Comparison of ENCODE assay signal across 11 mouse cellular contexts in the genomic region with DNA sequence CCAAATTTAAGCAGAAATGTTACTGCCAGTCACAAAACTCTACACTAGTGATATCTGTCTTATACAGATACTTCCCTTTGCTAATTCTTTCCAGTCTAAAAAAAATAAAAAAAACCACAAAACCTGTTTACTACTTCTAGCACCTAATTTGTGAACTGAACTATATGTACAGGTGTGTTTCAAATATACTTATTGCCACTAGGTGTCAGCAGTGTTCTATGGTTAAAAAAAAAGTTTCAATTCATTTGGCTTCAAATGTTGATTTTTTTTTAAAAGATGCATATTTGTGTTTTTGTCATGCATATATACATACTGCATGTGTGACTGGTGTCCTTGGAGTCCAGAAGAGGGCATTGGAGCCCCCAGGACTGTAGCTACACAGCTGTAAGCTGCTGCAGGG. TPM values are rescaled to one million over a fixed set of nuclear protein-coding genes. Genes with fewer than 3 reads are reported as not detected.
DNase-seq lines count a peak whose midpoint lies in the region; ATAC-seq and TF ChIP-seq lines count a peak whose summit lies in the region.
"Had no signal": no experiment of that assay in that cellular context is flagged by ENCODE, and none has a peak within 500 bp of the region (broad histone marks: within the 10 kb centered on the region; RNA-seq: fewer than 3 reads in every experiment).

No protein-coding gene starts in this region.

- H3K9me3 ChIP-seq in hindbrain, postnatal 0 days (ENCODE audit: low read length) = no peaks in the 10 kb centered on the region
- H3K9me3 ChIP-seq in hindbrain, embryonic 16.5 days (ENCODE audit: control insufficient read depth, low read length) = no peaks in the 10 kb centered on the region

- no peak overlapping the region for H3K9ac ChIP-seq in hindbrain, postnatal 0 days (replicated peaks; ENCODE audit: low read length)
- no peak overlapping the region for H3K9ac ChIP-seq in hindbrain, embryonic 16.5 days (ENCODE audit: low read depth, low read length)

- no peak overlapping the region for H3K27ac ChIP-seq in hindbrain, postnatal 0 days
- no peak overlapping the region for H3K27ac ChIP-seq in hindbrain, embryonic 16.5 days (ENCODE audit: low read depth, low read length)
- H3K27ac ChIP-seq in thymus, adult 2 months (ENCODE audit: control insufficient read depth, insufficient read depth, low read length) = no peak overlapping the region

- no peak overlapping the region for H3K4me2 ChIP-seq in hindbrain, postnatal 0 days (ENCODE audit: low read depth, low read length)
- no peak overlapping the region for H3K4me2 ChIP-seq in hindbrain, embryonic 16.5 days (ENCODE audit: low read length)

- H3K4me1 ChIP-seq in hindbrain, postnatal 0 days (ENCODE audit: insufficient read depth, low read length) = peaks cover 8% of the 10 kb centered on the region; the same call in 1 of the 2 replicates
- H3K4me1 ChIP-seq in hindbrain, embryonic 16.5 days (ENCODE audit: control insufficient read depth, insufficient read depth, low read depth, low read length) = peaks cover 18% of the 10 kb centered on the region
- peaks cover 7% of the 10 kb centered on the region for H3K4me1 ChIP-seq in thymus, adult 2 months (replicated peaks; ENCODE audit: control insufficient read depth, insufficient read depth, low read length)

- H3K27me3 ChIP-seq in hindbrain, postnatal 0 days (ENCODE audit: insufficient read depth, low read length) = no peaks in the 10 kb centered on the region
- H3K27me3 ChIP-seq in hindbrain, embryonic 16.5 days (replicated peaks; ENCODE audit: control insufficient read depth, insufficient read depth, low read length) = no peaks in the 10 kb centered on the region
- H3K27me3 ChIP-seq in thymus, adult 2 months (ENCODE audit: control insufficient read depth, insufficient read depth, low read length) = peaks cover 3% of the 10 kb centered on the region; the same call in 1 of the 2 replicates
- no peaks in the 10 kb centered on the region for H3K27me3 ChIP-seq in splenic B cell, adult 2 months (ENCODE audit: control insufficient read depth, insufficient read depth, low read length, poor library complexity, severe bottlenecking)

- ATAC-seq in hindbrain, postnatal 0 days = no peak
- no peak for ATAC-seq in hindbrain, embryonic 16.5 days
- ATAC-seq: intestine, embryonic 16.5 days had no signal

- peaks cover 4% of the 10 kb centered on the region; the same call in 1 of the 2 replicates for H3K36me3 ChIP-seq in hindbrain, postnatal 0 days (ENCODE audit: insufficient read depth, low read length)
- H3K36me3 ChIP-seq in hindbrain, embryonic 16.5 days (ENCODE audit: control insufficient read depth, insufficient read depth, low read length) = peaks cover 18% of the 10 kb centered on the region
- no peaks in the 10 kb centered on the region for H3K36me3 ChIP-seq in thymus, adult 2 months (ENCODE audit: control insufficient read depth, insufficient read depth, low read length)
- H3K36me3 ChIP-seq in splenic B cell, adult 2 months (ENCODE audit: control insufficient read depth, insufficient read depth, low read length, poor library complexity, severe bottlenecking) = peaks cover 3% of the 10 kb centered on the region; the same call in 1 of the 2 replicates

- no peak for TF ChIP-seq POLR2A in thymus, adult 2 months (IDR thresholded peaks at IDR 0.05; ENCODE audit: control insufficient read depth, extremely low read depth, insufficient read depth, low read length, poor library complexity)
- no peak for TF ChIP-seq POLR2A in brain, embryonic 14.5 days (IDR thresholded peaks at IDR 0.05; ENCODE audit: borderline replicate concordance, extremely low read depth, insufficient read depth, insufficient read length, poor library complexity, severe bottlenecking)

- no peak overlapping the region for H3K4me3 ChIP-seq in hindbrain, postnatal 0 days (ENCODE audit: low read length)
- H3K4me3 ChIP-seq in hindbrain, embryonic 16.5 days (ENCODE audit: low read length) = no peak overlapping the region
- H3K4me3 ChIP-seq in thymus, adult 2 months (ENCODE audit: control insufficient read depth, insufficient read depth, low read length) = no peak overlapping the region

- peak; percentile 67 for DNase-seq in hindbrain, postnatal 0 days (ENCODE audit: low spot score)
- DNase-seq in thymus, adult 2 months = peak; percentile 3
- DNase-seq in thymus, postnatal 14 days = no peak
- peak; percentile 56 for DNase-seq in brain, embryonic 14.5 days (ENCODE audit: low read depth)
- peak; percentile 66 for DNase-seq in splenic B cell, adult 2 months (ENCODE audit: low read depth, low spot score)
- no peak for DNase-seq in right cerebral cortex, postnatal 14 days
- no peak for DNase-seq in frontal cortex, postnatal 10 days (ENCODE audit: low spot score in 2 of 2)
- DNase-seq: gastrocnemius, postnatal 10 days; right cerebral cortex, postnatal 4 days had no signal

- TF ChIP-seq CTCF in hindbrain, postnatal 0 days (IDR thresholded peaks at IDR 0.05; ENCODE audit: low read depth) = peak; percentile 69
- no peak for TF ChIP-seq CTCF in thymus, adult 2 months (IDR thresholded peaks at IDR 0.05; ENCODE audit: borderline replicate concordance, control insufficient read depth, extremely low read depth, insufficient read depth, low read length, poor library complexity)
- TF ChIP-seq CTCF in brain, embryonic 14.5 days (IDR thresholded peaks at IDR 0.05; ENCODE audit: borderline replicate concordance, extremely low read depth, insufficient read depth, insufficient read length) = no peak

RNA-seq across cellular contexts. Expression of gene Pfn2, which starts 4.1 kb away (rescaled TPM):
- total RNA-seq in hindbrain, postnatal 0 days (2014; rRNA removed) = 349 and 355 TPM in 2 replicates
- polyA plus RNA-seq in hindbrain, postnatal 0 days (2015; fragmentation: Nextera tagmentation; extraction: Ambion mirVana) = 714 and 750 TPM in 2 replicates
- 678 and 722 TPM in 2 replicates for polyA plus RNA-seq in hindbrain, embryonic 16.5 days (2015; fragmentation: Nextera tagmentation; extraction: Ambion mirVana)
- 6.4 and 9.6 TPM in 2 replicates for polyA plus RNA-seq in thymus, adult 2 months (2012; rRNA removed)
- polyA plus RNA-seq in brain, embryonic 14.5 days (2012; rRNA removed) = 504 and 520 TPM in 2 replicates

Comparison
In these comparisons a context has a peak if more than half of its experiments do, and no peak if none do; other contexts are left out.
1. DNase-seq: peak in hindbrain, postnatal 0 days (single experiment), thymus, adult 2 months (single experiment), brain, embryonic 14.5 days (single experiment) and splenic B cell, adult 2 months (single experiment); none in thymus, postnatal 14 days (single experiment), right cerebral cortex, postnatal 14 days (single experiment) and frontal cortex, postnatal 10 days (0 of 2).
2. RNA of gene Pfn2, which starts 4.1 kb away (polyA plus RNA-seq): 714 to 750 TPM in hindbrain, postnatal 0 days, 678 to 722 TPM in hindbrain, embryonic 16.5 days and 504 to 520 TPM in brain, embryonic 14.5 days; 6.4 to 9.6 TPM in thymus, adult 2 months; every median in the first group is over 10 times any median in the second.